Mouse (Mus musculus): Measurements from ENCODE around the gene Cdk14. TPM values are rescaled to one million over a fixed set of nuclear protein-coding genes. Genes with fewer than 3 reads are reported as not detected.

Gene Cdk14
- polyA plus RNA-seq, 1 experiment from 2014 or later: 21.8 TPM

GRCm38 (mm10) chr5:4973408-4973807 lies 446.7 kb downstream of the Cdk14 start:
- no peak overlapping the region for H3K4me3 ChIP-seq
- H3K27ac ChIP-seq: no peak overlapping the region
- H3K4me2 ChIP-seq: no peak overlapping the region
- H3K36me3 ChIP-seq (ENCODE audit: poor library complexity, severe bottlenecking): no peaks in the 10 kb centered on the region
- H3K27me3 ChIP-seq: no peaks in the 10 kb centered on the region
- no peak overlapping the region for H3K9ac ChIP-seq
- H3K9me3 ChIP-seq (replicated peaks): no peaks in the 10 kb centered on the region
- WGBS: 81% methylated on average over 1 of the region's 1 CpGs
- ATAC-seq: no peak
- no peaks in the 10 kb centered on the region for H3K4me1 ChIP-seq

GRCm38 (mm10) chr5:4962063-4962610 lies 458.0 kb downstream of the Cdk14 start:
- Histone ChIP-seq H3K4me1 (peaks cover 5% of the 10 kb centered on the region), H3K36me3 (ENCODE audit: poor library complexity, severe bottlenecking) (no peaks in the 10 kb centered on the region), H3K4me2 (no peak overlapping the region), H3K27me3 (no peaks in the 10 kb centered on the region), H3K4me3 (no peak overlapping the region), H3K9ac (no peak overlapping the region), H3K27ac (peak overlapping the region; percentile 49; the same call in 1 of the 2 replicates), H3K9me3 (replicated peaks) (no peaks in the 10 kb centered on the region)
- ATAC-seq: peak; percentile 92
- WGBS: 51% methylated on average over 15 of the region's 15 CpGs

- WGBS: 95% methylated on average over 1 of the region's 1 CpGs
- Histone ChIP-seq H3K4me3 (no peak overlapping the region), H3K4me1 (peaks cover 5% of the 10 kb centered on the region), H3K9me3 (replicated peaks) (no peaks in the 10 kb centered on the region), H3K36me3 (ENCODE audit: poor library complexity, severe bottlenecking) (no peaks in the 10 kb centered on the region), H3K4me2 (no peak overlapping the region), H3K27me3 (no peaks in the 10 kb centered on the region), H3K27ac (no peak overlapping the region), H3K9ac (no peak overlapping the region)
- ATAC-seq: no peak
Observed at GRCm38 (mm10) chr5:4961636-4962035, 458.5 kb downstream of the Cdk14 start.

GRCm38 (mm10) chr5:4959446-4959845 lies 460.7 kb downstream of the Cdk14 start:
- H3K4me1 ChIP-seq: peaks cover 5% of the 10 kb centered on the region
- ATAC-seq: 0 out of 2 replicates have a peak, but pooled peaks have one; percentile 22

GRCm38 (mm10) chr5:4955993-4956392 lies 464.1 kb downstream of the Cdk14 start:
- ATAC-seq: no peak
- no peaks in the 10 kb centered on the region for H3K9me3 ChIP-seq (replicated peaks)
- WGBS: 82% methylated on average over 7 of the region's 7 CpGs

More at GRCm38 (mm10) chr5:4959446-4959845, 460.7 kb downstream of the Cdk14 start:
- Histone ChIP-seq H3K9ac (no peak overlapping the region), H3K36me3 (ENCODE audit: poor library complexity, severe bottlenecking) (no peaks in the 10 kb centered on the region), H3K27me3 (no peaks in the 10 kb centered on the region), H3K4me2 (no peak overlapping the region), H3K4me3 (no peak overlapping the region), H3K9me3 (replicated peaks) (no peaks in the 10 kb centered on the region), H3K27ac (no peak overlapping the region)
- 28% methylated on average over 5 of the region's 5 CpGs for WGBS

GRCm38 (mm10) chr5:4955392-4955791 lies 464.7 kb downstream of the Cdk14 start:
- no peaks in the 10 kb centered on the region for H3K9me3 ChIP-seq (replicated peaks)
- no peak for ATAC-seq
- 86% methylated on average over 2 of the region's 2 CpGs for WGBS
- no peak overlapping the region for H3K27ac ChIP-seq
- H3K4me3 ChIP-seq: no peak overlapping the region
- H3K9ac ChIP-seq: no peak overlapping the region
- H3K36me3 ChIP-seq (ENCODE audit: poor library complexity, severe bottlenecking): no peaks in the 10 kb centered on the region
- no peak overlapping the region for H3K4me2 ChIP-seq
- no peaks in the 10 kb centered on the region for H3K27me3 ChIP-seq
- peaks cover 5% of the 10 kb centered on the region for H3K4me1 ChIP-seq

More at GRCm38 (mm10) chr5:4955993-4956392, 464.1 kb downstream of the Cdk14 start:
- Histone ChIP-seq H3K4me3 (no peak overlapping the region), H3K9ac (no peak overlapping the region), H3K27ac (no peak overlapping the region), H3K27me3 (no peaks in the 10 kb centered on the region), H3K4me2 (no peak overlapping the region), H3K36me3 (ENCODE audit: poor library complexity, severe bottlenecking) (no peaks in the 10 kb centered on the region), H3K4me1 (peaks cover 5% of the 10 kb centered on the region)

- WGBS: 85% methylated on average over 7 of the region's 7 CpGs
- no peaks in the 10 kb centered on the region for H3K36me3 ChIP-seq (ENCODE audit: poor library complexity, severe bottlenecking)
- H3K27ac ChIP-seq: no peak overlapping the region
- H3K9me3 ChIP-seq (replicated peaks): no peaks in the 10 kb centered on the region
- H3K4me2 ChIP-seq: no peak overlapping the region
- H3K4me1 ChIP-seq: peaks cover 7% of the 10 kb centered on the region
- H3K27me3 ChIP-seq: no peaks in the 10 kb centered on the region
- no peak for ATAC-seq
- H3K4me3 ChIP-seq: no peak overlapping the region
- no peak overlapping the region for H3K9ac ChIP-seq
Observed at GRCm38 (mm10) chr5:4949433-4949832, 470.7 kb downstream of the Cdk14 start.

- Histone ChIP-seq H3K9ac (no peak overlapping the region), H3K4me1 (peaks cover 10% of the 10 kb centered on the region), H3K36me3 (ENCODE audit: poor library complexity, severe bottlenecking) (no peaks in the 10 kb centered on the region), H3K4me2 (no peak overlapping the region), H3K27ac (no peak overlapping the region), H3K27me3 (no peaks in the 10 kb centered on the region), H3K9me3 (replicated peaks) (no peaks in the 10 kb centered on the region), H3K4me3 (no peak overlapping the region)
- WGBS: 39% methylated on average over 3 of the region's 3 CpGs
- ATAC-seq: peak; percentile 71; the same call in 1 of the 2 replicates
Observed at GRCm38 (mm10) chr5:4948090-4948954, 471.8 kb downstream of the Cdk14 start.

- 77% methylated on average over 1 of the region's 1 CpGs for WGBS
- no peaks in the 10 kb centered on the region for H3K27me3 ChIP-seq
- no peak for ATAC-seq
Observed at GRCm38 (mm10) chr5:4935131-4935530, 485.0 kb downstream of the Cdk14 start.

GRCm38 (mm10) chr5:4934491-4934890 lies 485.6 kb downstream of the Cdk14 start:
- Histone ChIP-seq H3K4me1 (peaks cover 12% of the 10 kb centered on the region), H3K4me2 (no peak overlapping the region), H3K9me3 (replicated peaks) (no peaks in the 10 kb centered on the region), H3K4me3 (no peak overlapping the region), H3K36me3 (ENCODE audit: poor library complexity, severe bottlenecking) (no peaks in the 10 kb centered on the region), H3K27ac (no peak overlapping the region; the same call in 1 of the 2 replicates), H3K9ac (no peak overlapping the region), H3K27me3 (no peaks in the 10 kb centered on the region)
- WGBS: 85% methylated on average over 6 of the region's 6 CpGs
- ATAC-seq: no peak

More at GRCm38 (mm10) chr5:4935131-4935530, 485.0 kb downstream of the Cdk14 start:
- Histone ChIP-seq H3K36me3 (ENCODE audit: poor library complexity, severe bottlenecking) (no peaks in the 10 kb centered on the region), H3K4me2 (no peak overlapping the region), H3K4me3 (no peak overlapping the region), H3K9me3 (replicated peaks) (no peaks in the 10 kb centered on the region), H3K27ac (no peak overlapping the region), H3K4me1 (peaks cover 6% of the 10 kb centered on the region; the same call in 1 of the 2 replicates), H3K9ac (no peak overlapping the region)

- no peaks in the 10 kb centered on the region for H3K9me3 ChIP-seq (replicated peaks)
- WGBS: 80% methylated on average over 8 of the region's 8 CpGs
- H3K4me1 ChIP-seq: peaks cover 15% of the 10 kb centered on the region
- H3K9ac ChIP-seq: no peak overlapping the region
- H3K27me3 ChIP-seq: no peaks in the 10 kb centered on the region
- H3K4me3 ChIP-seq: no peak overlapping the region
- H3K4me2 ChIP-seq: no peak overlapping the region
- no peak overlapping the region for H3K27ac ChIP-seq
- H3K36me3 ChIP-seq (ENCODE audit: poor library complexity, severe bottlenecking): no peaks in the 10 kb centered on the region
- ATAC-seq: no peak
Observed at GRCm38 (mm10) chr5:4931539-4932143, 488.5 kb downstream of the Cdk14 start.

- Histone ChIP-seq H3K27me3 (no peaks in the 10 kb centered on the region), H3K36me3 (ENCODE audit: poor library complexity, severe bottlenecking) (no peaks in the 10 kb centered on the region), H3K9me3 (replicated peaks) (no peaks in the 10 kb centered on the region), H3K4me1 (peaks cover 15% of the 10 kb centered on the region), H3K4me3 (no peak overlapping the region), H3K4me2 (no peak overlapping the region), H3K9ac (no peak overlapping the region), H3K27ac (no peak overlapping the region)
- WGBS: 53% methylated on average over 3 of the region's 3 CpGs
- peak; percentile 59 for ATAC-seq
Observed at GRCm38 (mm10) chr5:4929628-4930027, 490.5 kb downstream of the Cdk14 start.
